Mouse (Mus musculus) v-Abl transformed pro-B cells (cell line): Measurements from ENCODE around the gene Il12rb1.

Experiments
- in situ Hi-C, 2 experiments: fragments of 400-800 bp; cut with MboI; formaldehyde crosslinking; loops; one replicate each; pipeline ENCODE4 v1.15.1; 2025; ENCODE audit not compliant: unreplicated experiment in 2 of 2

Il12rb1 gene

GRCm38 (mm10) chr8:70844523-70844922 lies 36.3 kb downstream of the Il12rb1 start:
- in situ Hi-C loops = loop anchor here (5.0 to 10.0 kb wide), 4 partner anchors 77 to 230 kb away; partner anchors contain the start of genes Lrrc25 (in 2 of the 2) and Gm3336 (in 1 of the 2)

- in situ Hi-C loops = loop anchor here (10.0 kb wide), 1 partner anchor 230 kb away; the partner anchor contains the start of gene Lrrc25 (in 2 of the 2)
These were observed 36.9 kb downstream of the Il12rb1 start for GRCm38 (mm10) chr8:70845108-70845507.

- in situ Hi-C loops = loop anchor here (10.0 kb wide), 1 partner anchor 232 kb away; the partner anchor contains the start of gene Lrrc25 (in 2 of the 2)
These were observed 38.3 kb downstream of the Il12rb1 start for GRCm38 (mm10) chr8:70846371-70847154.

- in situ Hi-C loops = loop anchor here (10.0 kb wide), 1 partner anchor 235 kb away; the partner anchor contains the start of gene Lrrc25 (in 2 of the 2)
These were observed 41.2 kb downstream of the Il12rb1 start for GRCm38 (mm10) chr8:70849333-70849990.

GRCm38 (mm10) chr8:70850132-70850845 lies 42.0 kb downstream of the Il12rb1 start:
- in situ Hi-C loops = no loop called here

GRCm38 (mm10) chr8:70850947-70851346 lies 42.7 kb downstream of the Il12rb1 start:
- in situ Hi-C loops = no loop called here

- in situ Hi-C loops = no loop called here
These were observed 43.6 kb downstream of the Il12rb1 start for GRCm38 (mm10) chr8:70851837-70852236.

- in situ Hi-C loops = no loop called here
These were observed 44.5 kb downstream of the Il12rb1 start for GRCm38 (mm10) chr8:70852595-70853231.

GRCm38 (mm10) chr8:70853863-70854262 lies 45.6 kb downstream of the Il12rb1 start:
- in situ Hi-C loops = no loop called here

GRCm38 (mm10) chr8:70856028-70856427 lies 47.8 kb downstream of the Il12rb1 start:
- in situ Hi-C loops = no loop called here

GRCm38 (mm10) chr8:70856541-70857197 lies 48.4 kb downstream of the Il12rb1 start:
- in situ Hi-C loops = no loop called here

- in situ Hi-C loops = no loop called here
These were observed 49.3 kb downstream of the Il12rb1 start for GRCm38 (mm10) chr8:70857516-70857915.

GRCm38 (mm10) chr8:70862824-70863641 lies 54.8 kb downstream of the Il12rb1 start, which contains the start of gene Kcnn1:
Kcnn1 (minus strand) TSS chr8:70863258.
- in situ Hi-C loops = no loop called here

GRCm38 (mm10) chr8:70863956-70864711 lies 55.9 kb downstream of the Il12rb1 start:
- in situ Hi-C loops = no loop called here

- in situ Hi-C loops = no loop called here
These were observed 56.5 kb downstream of the Il12rb1 start for GRCm38 (mm10) chr8:70864712-70865221.

GRCm38 (mm10) chr8:70865350-70866000 lies 57.2 kb downstream of the Il12rb1 start:
- in situ Hi-C loops = no loop called here

GRCm38 (mm10) chr8:70866001-70866520 lies 57.8 kb downstream of the Il12rb1 start:
- in situ Hi-C loops = no loop called here
